Mouse (Mus musculus) liver, embryonic 12.5 days (tissue): ENCODE measurements around the gene Zcchc13. TPM values are rescaled to one million over a fixed set of nuclear protein-coding genes. Genes with fewer than 3 reads are reported as not detected.
"Not testable (repeated sequence)": the region's sequence is repeated elsewhere in the genome, so short reads cannot be mapped to it uniquely, and the experiment has no call there.

Experiments used
- ATAC-seq: fragments of 200-750 bp; cut with Nextera tagmentation; 2 replicates; pipeline ENCODE4 v1.8.0; 2017; ENCODE audit warnings: moderate number of reproducible peaks, mild to moderate bottlenecking, moderate library complexity
- H3K27ac ChIP-seq: fragments of 300-500 bp; sonication (generic); 2 replicates; pipeline ENCODE4 v1.5.1; 2016; ENCODE audit warnings: mild to moderate bottlenecking
- H3K27me3 ChIP-seq: fragments of 300-500 bp; sonication (generic); replicated peaks from 2 replicates; pipeline ENCODE4 v1.6.1; 2016; ENCODE audit warnings: mild to moderate bottlenecking, moderate library complexity
- H3K36me3 ChIP-seq: fragments of 300-500 bp; sonication (generic); 2 replicates; pipeline ENCODE4 v1.6.1; 2016; ENCODE audit warnings: mild to moderate bottlenecking, moderate library complexity
- H3K4me1 ChIP-seq: fragments of 300-500 bp; sonication (generic); 2 replicates; pipeline ENCODE4 v1.6.1; 2016
- H3K4me2 ChIP-seq: fragments of 300-500 bp; sonication (generic); 2 replicates; pipeline ENCODE4 v1.6.1; 2016; ENCODE audit warnings: mild to moderate bottlenecking, moderate library complexity
- H3K4me3 ChIP-seq: fragments of 300-500 bp; sonication (generic); 2 replicates; pipeline ENCODE4 v1.5.1; 2016; ENCODE audit warnings: mild to moderate bottlenecking, moderate library complexity
- H3K9ac ChIP-seq: fragments of 300-500 bp; sonication (generic); 2 replicates; pipeline ENCODE4 v1.6.1; 2016; ENCODE audit warnings: mild to moderate bottlenecking, moderate library complexity
- H3K9me3 ChIP-seq: fragments of 300-500 bp; sonication (generic); replicated peaks from 2 replicates; pipeline ENCODE4 v1.6.1; 2016; ENCODE audit warnings: mild to moderate bottlenecking, moderate library complexity
- WGBS: fragments of 180-500 bp; shearing (Covaris S2); methylation state at CpG from one replicate; pipeline ENCODE4 v1.1.7; 2016; ENCODE audit not compliant: insufficient replicate concordance; 5-methylcytosine and 5-hydroxymethylcytosine counted together
- polyA plus RNA-seq: library from polyadenylated mRNA; unstranded; fragments of >200 nt; fragmentation: Nextera tagmentation; extraction: Ambion mirVana; gene quantifications from 2 replicates; pipeline ENCODE4 v1.2.1, GENCODE M21; 2016

The Zcchc13 gene
- polyA plus RNA-seq, 1 experiment from 2014 or later: not detected

DNA sequence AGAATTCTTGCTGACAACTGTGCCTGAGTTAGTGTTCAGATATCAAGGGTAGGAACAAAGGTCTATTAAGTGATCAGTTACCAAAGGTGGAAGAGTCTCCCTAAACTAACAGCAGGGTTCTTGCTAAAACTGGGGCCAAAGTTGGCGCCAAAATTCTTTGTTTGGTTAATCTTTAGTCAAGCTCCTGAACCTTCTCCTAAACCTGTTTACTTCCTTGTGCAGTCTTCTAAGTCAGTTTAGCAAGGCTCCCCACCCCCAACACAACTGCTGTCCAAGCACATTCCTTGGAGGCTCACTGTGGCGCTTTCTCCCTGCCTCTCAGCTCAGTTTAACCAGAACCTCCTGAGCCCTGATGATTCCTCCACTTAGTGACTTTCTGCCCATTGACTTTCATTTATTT is 22.6 kb downstream of the Zcchc13 start:
- no peak overlapping the region for H3K4me3 ChIP-seq
- H3K27me3 ChIP-seq: peaks cover 16% of the 10 kb centered on the region; the same call in 1 of the 2 replicates
- 52% methylated on average over 2 of the region's 2 CpGs for WGBS
- H3K36me3 ChIP-seq: no peaks in the 10 kb centered on the region
- H3K9me3 ChIP-seq: no peaks in the 10 kb centered on the region
- H3K4me2 ChIP-seq: no peak overlapping the region
- no peaks in the 10 kb centered on the region for H3K4me1 ChIP-seq
- no peak overlapping the region for H3K27ac ChIP-seq
- ATAC-seq: no peak
- no peak overlapping the region for H3K9ac ChIP-seq

DNA sequence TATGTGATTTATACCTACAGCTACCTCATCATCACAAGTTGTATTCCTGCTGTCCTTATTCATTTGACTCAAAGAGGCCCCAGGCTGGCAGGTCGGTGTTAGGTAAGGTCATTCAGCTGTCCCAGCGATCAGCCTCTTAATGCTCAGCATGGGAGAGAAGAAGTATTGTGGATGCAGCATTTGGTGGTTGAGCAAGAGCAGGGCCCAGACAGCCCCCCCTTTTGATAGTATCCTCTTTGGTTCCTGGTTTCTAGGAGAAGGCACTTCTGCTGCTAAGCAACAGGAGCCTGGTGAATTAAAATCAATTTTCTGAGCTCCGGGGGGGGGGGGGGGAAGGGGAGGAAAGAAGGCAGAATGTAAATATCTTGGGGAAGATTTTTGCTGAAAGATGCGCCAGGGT is 28.6 kb downstream of the Zcchc13 start:
- Histone ChIP-seq H3K36me3 (no peaks in the 10 kb centered on the region), H3K27ac (no peak overlapping the region), H3K9me3 (no peaks in the 10 kb centered on the region), H3K4me3 (no peak overlapping the region), H3K4me1 (no peaks in the 10 kb centered on the region), H3K9ac (no peak overlapping the region), H3K4me2 (no peak overlapping the region), H3K27me3 (peaks cover 14% of the 10 kb centered on the region; the same call in 1 of the 2 replicates)
- WGBS: 52% methylated on average over 4 of the region's 4 CpGs
- no peak for ATAC-seq

DNA sequence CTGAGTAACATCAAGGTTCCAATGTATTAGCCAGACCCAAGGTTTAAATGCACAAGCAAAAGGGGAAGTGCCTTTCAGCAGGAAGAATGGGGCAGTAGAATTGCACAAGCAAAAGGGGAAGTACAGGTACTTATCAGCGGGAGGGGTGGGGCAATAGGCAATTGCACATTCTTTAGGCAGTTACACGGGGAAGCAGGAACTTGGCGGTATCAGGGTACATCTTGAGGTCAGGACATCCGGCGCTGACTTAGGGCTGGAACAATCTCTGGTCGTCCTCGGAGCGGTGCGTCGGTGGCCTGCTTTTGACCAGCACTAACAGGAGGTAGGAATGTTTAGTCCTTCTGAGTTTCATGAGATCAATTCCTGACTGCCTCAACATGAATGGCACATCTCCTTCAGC is 34.1 kb downstream of the Zcchc13 start:
- not testable (repeated sequence) for ATAC-seq, H3K4me3 ChIP-seq, H3K36me3 ChIP-seq, H3K9me3 ChIP-seq, H3K27me3 ChIP-seq, H3K9ac ChIP-seq, H3K4me1 ChIP-seq, H3K27ac ChIP-seq, H3K4me2 ChIP-seq
- WGBS: 33% methylated on average over 10 of the region's 10 CpGs

DNA sequence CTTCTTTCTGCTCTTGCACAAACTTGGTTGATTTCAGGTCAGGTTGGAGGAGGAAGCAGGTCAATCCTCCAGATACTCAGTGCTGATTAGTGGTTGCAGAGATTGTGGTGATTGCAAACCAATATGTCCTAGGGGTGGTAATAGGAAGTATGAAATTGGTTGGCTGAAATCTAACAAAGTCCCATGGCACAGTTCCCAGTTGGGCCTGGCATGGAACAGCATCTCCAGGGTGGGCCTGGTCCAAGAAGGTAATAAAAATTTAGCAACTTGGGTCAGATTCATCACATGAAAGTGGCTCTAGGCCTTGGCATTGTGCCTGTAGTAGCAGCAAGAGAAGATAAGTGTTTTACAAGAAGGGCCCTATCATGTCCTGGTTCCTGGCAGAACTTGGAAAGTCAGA is 39.9 kb downstream of the Zcchc13 start:
- no peak overlapping the region for H3K27ac ChIP-seq
- no peak overlapping the region for H3K4me3 ChIP-seq
- no peaks in the 10 kb centered on the region for H3K36me3 ChIP-seq
- H3K4me2 ChIP-seq: no peak overlapping the region
- no peaks in the 10 kb centered on the region for H3K9me3 ChIP-seq
- ATAC-seq: no peak
- H3K4me1 ChIP-seq: no peaks in the 10 kb centered on the region
- no peaks in the 10 kb centered on the region; the same call in 1 of the 2 replicates for H3K27me3 ChIP-seq
- H3K9ac ChIP-seq: no peak overlapping the region

DNA sequence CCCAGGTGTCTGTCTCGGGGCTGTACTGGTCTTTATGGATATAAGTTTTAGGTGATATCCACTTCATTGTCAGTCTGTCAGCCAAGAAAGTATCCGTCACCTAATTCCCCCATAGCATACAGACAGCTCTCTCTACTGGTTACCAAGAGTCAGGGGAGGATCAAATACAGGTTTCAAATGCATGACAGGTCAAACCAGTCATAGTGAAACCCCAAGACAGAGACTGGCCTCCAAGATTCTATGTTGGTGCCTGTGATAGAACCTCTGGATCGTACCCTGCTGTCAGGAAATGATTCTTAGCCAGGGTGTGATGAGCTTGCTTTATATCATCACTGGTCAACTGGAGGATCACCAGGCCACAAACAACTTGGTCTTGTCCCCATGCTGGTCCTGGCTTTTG is 43.4 kb downstream of the Zcchc13 start:
- WGBS: 56% methylated on average over 3 of the region's 3 CpGs
- ATAC-seq: no peak
- H3K4me2 ChIP-seq: no peak overlapping the region
- no peak overlapping the region for H3K27ac ChIP-seq
- H3K9ac ChIP-seq: no peak overlapping the region
- no peak overlapping the region for H3K4me3 ChIP-seq
- H3K4me1 ChIP-seq: no peaks in the 10 kb centered on the region
- H3K36me3 ChIP-seq: no peaks in the 10 kb centered on the region
- H3K9me3 ChIP-seq: no peaks in the 10 kb centered on the region
- H3K27me3 ChIP-seq: peaks cover 3% of the 10 kb centered on the region; the same call in 1 of the 2 replicates

DNA sequence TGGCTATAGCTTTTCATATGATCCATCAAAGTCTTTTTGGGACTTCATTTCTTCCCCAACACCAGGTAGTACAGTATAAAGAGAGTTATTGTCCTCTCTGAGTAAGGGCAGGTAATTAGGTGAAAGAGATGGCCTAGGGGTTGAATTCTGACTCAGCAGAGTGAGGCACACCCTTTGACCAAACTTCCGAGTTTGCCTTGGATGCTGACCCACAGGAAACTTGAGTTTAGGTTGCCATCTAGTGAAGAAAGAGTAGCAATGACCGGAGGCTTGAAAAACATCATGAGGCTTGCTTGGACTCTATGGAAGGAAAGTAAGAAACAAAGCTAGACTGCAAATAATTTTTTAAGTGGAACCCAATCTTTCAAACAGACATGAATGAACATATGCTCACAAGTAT is 44.3 kb downstream of the Zcchc13 start:
- no peaks in the 10 kb centered on the region for H3K9me3 ChIP-seq
- no peak overlapping the region for H3K4me3 ChIP-seq
- H3K27me3 ChIP-seq: peaks cover 3% of the 10 kb centered on the region; the same call in 1 of the 2 replicates
- no peaks in the 10 kb centered on the region for H3K4me1 ChIP-seq
- no peak for ATAC-seq
- 23% methylated on average over 2 of the region's 2 CpGs for WGBS
- no peak overlapping the region for H3K27ac ChIP-seq
- H3K9ac ChIP-seq: no peak overlapping the region
- H3K36me3 ChIP-seq: no peaks in the 10 kb centered on the region
- no peak overlapping the region for H3K4me2 ChIP-seq

Other genes with a start within 250 kb of the Zcchc13 start
- not detected in 2 replicates for gene Tsx, start 216.1 kb upstream of the Zcchc13 start, polyA plus RNA-seq
- not detected in 2 replicates for gene Gm26992, start 208.6 kb upstream of the Zcchc13 start, polyA plus RNA-seq
- gene Slc16a2, start 191.4 kb downstream of the Zcchc13 start, polyA plus RNA-seq: 3.7 and 3.9 TPM in 2 replicates